Mouse (Mus musculus) adipocyte (in vitro differentiated cells): ENCODE measurements around the gene Grhpr.
"Not testable (repeated sequence)": the region's sequence is repeated elsewhere in the genome, so short reads cannot be mapped to it uniquely, and the experiment has no call there.

Source experiments
- DNase-seq: peaks from one replicate; pipeline ENCODE4 v3.0.0-alpha.2; 2016; ENCODE audit warnings: low spot score

Gene Grhpr

DNA sequence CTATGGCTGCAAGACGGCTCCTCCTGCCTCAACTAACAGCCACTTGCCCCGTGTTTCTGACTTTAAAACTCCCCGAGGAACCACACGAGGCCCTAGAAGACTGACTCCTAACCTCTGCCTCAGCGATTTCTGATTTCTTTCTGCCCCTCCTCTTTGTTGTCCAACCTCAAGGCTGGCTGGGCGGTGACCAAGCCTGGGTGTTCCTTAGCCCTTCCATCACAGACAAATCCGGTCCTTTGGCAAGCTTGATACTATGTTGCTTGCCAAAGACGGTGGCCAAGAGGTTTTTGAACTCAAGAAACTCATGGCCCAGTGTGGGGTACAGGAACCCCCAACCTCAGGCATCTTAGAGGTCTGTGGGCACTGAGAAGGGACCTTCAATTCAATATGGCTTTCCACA, 6.9 kb upstream of the Grhpr start:
- peak; percentile 87 for DNase-seq

DNA sequence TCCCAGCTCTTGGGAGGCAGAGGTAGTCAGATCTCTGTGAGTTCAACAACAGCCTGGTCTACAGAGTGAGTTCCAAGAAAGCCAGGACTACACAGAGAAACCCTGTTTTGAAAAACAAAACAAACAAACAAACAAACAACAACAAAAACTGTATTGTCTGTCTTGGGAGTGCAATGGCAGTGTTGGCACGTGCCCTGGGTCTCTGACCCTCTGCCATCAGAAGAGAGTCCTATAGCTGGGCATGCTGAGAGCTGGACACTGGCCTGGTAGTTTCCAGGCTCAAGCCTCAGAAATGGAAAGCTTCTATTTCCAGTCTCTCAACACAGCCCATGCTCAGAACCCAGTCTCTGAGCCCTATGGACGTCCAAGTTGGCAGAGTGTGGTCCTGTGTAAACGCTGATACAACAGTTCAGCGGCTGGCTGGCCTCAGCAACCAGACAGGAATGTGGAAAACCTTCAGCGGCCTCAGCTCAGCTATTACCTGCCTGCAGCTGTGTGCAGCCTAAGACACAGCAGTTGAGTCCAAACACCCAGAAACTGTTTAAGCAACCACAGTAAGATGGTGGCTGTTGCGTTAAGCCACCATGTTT, 5.1 kb upstream of the Grhpr start:
- DNase-seq, result no peak

DNA sequence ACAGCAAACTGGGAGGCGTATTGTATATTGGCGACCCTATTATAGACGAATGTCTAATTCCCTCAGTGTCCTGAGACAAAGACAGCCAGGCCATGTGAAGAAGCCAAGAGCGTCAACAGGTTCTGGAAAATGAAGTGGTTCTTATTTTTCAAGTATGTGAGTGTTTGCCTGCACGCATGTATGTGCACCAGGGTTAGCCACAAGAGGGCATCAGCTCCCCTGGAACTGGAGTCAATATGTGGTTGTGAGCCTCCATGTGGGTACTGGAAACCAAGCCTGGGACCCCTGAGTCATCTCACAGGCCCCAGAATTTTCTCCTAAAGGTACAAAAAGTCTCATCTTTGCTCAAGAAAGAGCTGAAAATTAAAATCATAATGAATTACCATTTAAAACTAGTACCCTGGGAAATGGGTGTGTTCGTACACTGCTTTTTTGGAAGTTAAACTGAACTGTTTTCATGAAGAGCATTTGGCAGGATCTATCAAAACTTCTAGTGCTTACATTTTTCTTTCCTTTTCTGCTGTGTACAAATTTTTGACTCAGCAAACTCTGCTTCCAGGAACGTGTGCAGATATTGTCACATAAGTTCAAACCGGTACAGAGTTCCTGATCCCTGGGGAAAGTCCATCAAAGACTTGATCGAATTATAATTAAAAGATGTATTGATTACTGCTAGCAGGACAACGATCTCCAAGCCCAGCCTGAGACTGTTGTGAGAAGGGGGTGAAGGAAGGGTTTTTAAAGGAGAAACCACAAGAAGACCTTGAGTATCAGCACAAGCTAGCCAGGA, 4.1 kb upstream of the Grhpr start:
- no peak for DNase-seq

DNA sequence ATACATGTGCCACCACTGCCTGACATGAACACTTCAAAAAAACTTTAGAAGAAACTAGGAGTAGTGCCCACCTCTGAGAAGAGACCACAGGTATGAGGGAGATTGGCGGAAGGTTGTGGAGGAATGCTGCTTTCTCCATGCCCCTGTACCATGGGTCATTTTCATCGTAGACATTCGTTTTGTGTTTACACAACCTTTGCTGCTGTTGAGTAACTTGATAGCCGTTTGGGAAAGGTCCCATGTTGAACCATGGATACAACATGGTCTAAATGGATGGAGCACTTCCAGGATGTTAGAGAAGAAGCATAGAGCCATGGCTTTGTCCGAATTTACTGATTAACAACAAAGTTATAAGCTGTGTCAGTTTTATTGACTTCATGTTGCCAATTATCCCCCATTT, 3.0 kb upstream of the Grhpr start:
- DNase-seq, result no peak

DNA sequence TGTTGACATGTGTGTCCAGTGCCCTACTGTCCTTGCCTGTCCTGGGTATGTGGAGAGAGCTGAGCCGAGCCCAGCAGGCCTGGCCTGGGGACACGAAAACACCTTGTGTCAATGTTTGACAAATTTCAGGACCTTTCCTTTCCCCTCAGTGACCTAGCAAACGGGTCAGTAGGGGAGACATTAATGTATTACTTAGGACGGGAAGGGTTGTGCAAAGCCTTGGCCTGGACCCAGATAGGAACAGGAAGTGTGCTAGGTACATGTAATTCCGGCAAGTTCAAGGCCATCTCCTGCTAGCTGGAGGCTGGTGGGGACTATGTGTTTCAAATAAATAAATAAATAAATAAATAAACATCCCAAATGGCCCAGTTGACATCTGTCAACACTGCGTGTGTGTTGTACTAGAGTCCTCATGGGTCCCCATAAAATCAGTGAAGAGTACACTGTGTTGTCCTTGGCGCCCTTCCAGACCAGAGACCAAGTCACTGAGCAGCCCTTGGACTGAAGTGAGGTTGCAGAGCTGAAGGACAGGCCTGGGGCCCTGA, 1.3 kb upstream of the Grhpr start:
- DNase-seq, result peak; percentile 60

DNA sequence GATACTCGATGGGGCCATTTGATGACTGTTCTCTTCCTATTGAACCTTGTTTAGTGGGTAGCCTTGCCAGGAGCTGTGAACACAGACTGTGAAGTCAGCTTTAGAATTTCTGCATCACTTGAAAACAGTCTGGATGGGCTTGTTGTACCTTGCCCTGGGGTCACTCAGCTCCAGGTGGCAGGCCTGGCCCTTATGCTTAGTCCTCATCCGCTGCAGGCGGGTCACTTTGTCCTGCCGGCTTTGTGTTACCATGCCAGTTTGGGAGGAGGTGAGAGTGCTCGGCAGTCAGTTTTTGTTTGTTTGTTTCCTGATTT, 736 bp downstream of the Grhpr start:
- peak; percentile 56 for DNase-seq

DNA sequence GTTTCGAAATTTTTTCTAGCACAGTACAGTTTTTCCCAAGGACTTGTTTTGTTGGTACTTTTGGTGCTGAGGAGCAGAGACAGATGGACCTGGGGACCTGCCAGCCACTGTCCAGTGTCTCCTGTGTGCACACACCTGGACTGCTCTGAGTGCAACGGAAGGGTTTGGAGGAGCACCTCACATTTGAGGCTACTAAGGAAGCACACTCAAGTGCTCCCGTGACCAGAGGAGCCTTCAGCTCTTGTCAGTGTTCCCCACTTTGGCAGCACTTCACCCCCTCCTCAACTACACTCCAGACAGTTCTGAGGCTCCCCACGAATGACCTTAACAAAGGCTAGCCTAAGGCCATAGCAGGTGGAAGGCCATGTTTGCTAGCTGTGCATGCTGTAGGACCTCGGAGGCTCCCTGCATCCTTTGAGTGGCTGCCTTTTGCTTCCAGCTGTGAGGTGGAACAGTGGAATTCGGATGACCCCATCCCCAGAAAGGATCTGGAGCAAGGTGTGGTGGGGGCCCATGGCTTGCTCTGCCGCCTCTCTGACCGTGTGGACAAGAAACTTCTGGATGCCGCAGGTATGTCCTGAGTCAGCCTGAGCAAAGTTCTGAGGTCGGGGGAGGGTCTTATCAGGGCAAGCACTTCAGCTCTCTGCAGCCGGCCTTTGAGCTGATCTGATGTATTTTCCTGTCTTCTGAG, 1.4 kb downstream of the Grhpr start:
- no peak for DNase-seq

DNA sequence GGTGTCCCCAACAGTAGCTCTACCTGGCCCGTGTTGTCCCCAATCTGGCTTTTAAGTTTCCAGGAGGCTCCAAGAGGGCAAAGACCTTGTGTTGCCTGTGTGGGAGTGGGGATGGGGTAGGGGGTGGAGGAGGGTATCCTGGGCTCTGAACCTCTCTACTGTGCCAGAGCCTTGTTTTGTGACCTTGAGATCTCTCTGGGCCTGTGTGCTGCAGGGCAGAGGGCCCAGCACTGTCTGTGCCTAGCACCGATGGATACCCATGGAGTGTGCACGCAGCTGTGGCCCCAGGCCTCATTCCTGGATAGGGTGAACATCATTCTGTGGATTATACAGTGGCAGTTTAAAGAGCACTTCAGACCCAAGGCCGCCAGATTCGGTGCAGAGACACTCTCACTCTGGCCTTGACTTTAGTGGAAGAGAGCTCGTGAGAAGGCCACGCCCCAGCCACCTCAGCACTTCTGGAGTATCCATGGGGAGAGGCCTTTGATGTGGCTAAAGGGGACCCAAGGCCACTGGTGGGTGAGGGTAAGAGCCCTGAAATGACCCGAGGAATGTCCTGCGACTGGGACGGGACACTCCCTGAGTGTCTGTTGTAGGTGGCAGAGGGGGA, 2.0 kb downstream of the Grhpr start:
- no peak for DNase-seq

DNA sequence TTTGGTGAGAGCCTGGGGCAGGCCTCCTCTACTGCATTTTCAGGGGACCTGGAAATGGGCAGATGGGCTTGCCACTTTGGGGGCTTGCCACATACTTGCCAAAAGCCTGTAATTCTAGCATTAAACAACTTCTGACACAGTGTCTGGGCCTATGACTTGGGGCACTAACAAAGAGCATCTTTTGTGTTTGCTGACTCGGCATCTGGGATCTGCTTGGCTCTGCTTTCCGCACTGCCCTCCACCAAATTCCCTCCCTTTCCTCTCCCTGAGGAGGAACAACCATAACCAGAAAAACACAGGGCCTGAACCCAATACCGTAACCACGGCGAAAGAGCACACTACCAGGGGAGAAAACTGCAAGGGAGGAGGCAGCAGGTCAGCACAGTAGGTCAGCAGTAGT, 9.4 kb downstream of the Grhpr start:
- DNase-seq, result no peak

DNA sequence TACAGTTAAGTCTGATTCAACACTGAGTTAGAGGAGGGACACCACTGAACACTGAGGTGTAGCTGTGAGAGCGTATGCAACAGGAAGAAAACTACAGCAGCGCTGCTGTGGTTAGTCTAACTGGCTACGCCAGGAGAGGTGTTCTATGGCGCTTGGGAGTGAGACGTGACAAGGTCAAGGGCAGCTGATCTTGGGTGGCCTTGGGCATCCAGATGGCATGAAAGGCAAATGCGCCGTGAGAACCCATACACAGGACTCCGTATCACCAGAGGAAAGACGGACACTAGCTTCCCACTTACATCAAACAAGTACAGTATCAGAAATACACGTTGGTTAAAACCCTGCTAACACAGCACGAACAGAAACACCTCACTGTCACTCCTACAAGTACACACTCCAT, 11.1 kb downstream of the Grhpr start:
- not testable (repeated sequence) for DNase-seq

DNA sequence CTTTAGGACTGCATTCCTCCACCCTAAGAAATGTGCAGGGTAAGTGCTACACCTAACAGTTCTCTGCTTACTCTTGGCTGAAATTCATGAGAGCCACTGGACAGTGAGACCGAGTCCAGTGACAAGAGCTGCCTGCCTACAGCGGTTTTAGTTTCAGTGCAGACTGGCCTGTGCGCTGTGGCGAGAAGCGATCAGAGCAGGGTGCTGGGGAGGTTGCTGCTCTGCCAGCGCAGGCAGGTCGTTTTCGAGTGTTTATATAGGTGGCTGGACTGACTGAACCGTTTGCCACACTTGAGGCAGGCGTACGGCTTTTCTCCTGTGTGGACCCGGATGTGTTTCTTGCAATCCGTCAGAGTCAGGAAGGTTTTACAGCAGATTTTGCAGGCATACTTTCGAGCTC, 12.0 kb downstream of the Grhpr start:
- DNase-seq, result not testable (repeated sequence)

DNA sequence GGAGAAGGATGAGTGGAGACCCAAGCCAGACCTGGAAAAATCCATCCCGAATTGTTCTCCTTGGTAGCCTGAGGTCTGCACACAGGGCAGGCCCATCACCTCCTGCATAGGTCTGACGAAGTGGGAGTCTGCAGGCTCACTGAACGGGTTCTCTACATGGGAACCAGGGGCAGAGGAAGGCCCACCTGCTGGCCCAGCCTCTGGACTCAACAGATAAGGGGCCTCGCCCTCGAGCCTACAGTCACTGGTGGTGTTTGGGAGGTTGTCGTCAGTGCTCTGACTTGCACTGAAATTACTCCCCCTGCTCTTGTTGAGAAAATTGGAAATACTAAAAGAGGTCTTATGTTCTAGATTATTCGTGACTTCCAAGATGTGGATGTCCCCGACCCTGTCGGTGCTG, 12.7 kb downstream of the Grhpr start:
- DNase-seq, result no peak

DNA sequence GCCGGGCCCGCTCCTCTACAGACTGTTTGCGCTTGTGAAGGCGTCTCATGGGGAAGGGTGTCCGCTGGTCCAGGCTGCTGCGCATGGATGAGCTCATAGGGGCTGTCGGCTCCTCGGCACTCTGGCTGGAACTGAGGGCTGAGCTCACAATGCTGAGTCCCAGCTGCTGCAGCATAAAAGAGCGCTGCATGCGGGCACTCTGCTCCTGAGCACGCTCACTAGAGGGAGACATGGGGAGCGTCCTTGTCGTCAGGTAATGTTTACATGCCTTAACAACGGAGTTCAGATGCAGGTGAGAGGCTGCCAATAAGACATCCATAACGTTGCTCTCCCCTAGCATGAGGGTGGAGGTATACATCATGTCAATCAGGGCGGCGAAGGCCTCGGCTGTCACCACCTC, 13.6 kb downstream of the Grhpr start:
- DNase-seq, result no peak

DNA sequence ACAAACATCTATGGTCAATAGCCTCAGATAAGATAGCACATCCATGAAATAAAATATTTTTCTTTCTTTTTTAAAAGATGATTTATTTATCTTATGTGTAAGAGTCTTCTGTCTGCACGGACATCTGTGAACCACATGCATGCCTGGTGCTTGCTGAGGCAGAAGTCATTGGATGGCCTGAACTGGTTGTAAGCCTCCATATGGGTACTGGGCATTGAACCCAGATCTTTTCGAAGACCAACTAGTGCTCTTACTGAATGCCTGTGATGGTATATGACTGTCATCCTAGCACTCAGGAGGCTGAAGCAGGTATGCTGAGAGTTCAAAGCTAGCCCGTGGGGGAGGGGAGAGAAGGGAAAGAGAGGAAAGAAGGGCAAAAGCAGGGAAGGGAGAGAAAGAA, 16.9 kb downstream of the Grhpr start:
- DNase-seq, result no peak

DNA sequence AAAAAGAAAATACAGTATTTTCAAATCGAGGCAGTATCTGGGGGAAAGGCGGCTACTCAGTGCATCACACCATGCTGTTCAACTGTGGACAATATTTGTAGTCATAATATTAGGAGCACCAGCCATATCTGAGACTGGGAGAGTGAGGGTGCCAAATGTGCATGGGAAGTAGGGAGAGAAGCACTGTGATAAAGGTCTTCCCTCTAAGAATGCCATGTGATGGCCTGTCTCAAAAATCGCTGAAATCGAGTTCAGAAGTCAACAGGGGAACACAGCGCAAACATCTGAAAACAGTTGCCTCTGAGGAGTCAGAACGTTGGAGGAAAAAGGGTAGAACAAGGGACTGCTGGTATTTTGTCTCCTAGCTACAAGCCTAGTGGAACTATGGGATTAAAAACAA, 18.8 kb downstream of the Grhpr start:
- peak; percentile 94 for DNase-seq

DNA sequence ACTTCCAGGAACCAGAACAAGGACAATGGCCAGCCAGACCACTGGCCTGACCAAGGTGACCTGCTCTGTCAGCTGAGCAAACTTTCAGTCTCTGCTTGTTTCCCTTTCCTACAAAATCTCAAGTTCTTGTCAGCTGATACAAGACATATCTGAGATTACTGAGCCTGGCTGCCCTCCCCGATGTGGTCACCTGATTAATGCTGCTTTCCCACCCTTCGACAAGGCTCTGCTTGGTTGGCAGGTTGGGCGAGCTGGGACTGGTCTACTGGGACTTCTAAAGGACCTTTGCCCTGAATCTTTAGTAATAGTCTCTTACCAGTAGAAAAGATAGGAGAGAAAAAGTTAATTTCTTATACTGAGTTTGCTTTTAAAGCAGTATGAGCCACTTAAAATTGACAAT, 24.3 kb downstream of the Grhpr start:
- peak; percentile 72 for DNase-seq

DNA sequence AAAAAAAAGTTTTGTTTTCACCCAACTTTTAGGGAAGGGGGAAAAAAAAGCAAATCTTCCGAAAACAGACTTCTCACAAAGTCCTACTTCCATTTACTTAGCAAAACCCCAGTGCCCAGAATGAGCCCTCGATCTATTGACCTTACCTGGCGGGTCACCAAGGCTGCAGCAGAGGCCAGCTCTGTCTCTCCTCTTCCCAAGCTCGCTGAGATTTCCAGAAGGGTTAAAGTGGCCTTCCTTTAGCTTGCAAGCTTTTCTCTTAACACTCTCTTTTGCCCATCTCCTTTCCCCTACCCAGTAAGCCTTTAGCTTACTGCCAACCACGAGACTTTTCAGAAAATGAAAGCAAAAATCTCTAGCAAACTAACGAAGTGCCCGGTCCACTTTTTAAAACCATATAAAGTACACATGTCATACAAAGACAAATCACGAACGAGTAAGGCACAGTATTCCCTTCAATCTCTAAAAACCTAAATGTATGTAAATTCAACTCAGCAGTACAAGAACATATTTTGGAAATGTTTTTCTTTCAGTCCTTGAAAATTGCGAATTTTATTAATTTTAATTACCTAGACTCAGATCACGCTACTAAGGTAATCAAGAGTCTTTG, 29.7 kb downstream of the Grhpr start:
- DNase-seq, result peak; percentile 75

DNA sequence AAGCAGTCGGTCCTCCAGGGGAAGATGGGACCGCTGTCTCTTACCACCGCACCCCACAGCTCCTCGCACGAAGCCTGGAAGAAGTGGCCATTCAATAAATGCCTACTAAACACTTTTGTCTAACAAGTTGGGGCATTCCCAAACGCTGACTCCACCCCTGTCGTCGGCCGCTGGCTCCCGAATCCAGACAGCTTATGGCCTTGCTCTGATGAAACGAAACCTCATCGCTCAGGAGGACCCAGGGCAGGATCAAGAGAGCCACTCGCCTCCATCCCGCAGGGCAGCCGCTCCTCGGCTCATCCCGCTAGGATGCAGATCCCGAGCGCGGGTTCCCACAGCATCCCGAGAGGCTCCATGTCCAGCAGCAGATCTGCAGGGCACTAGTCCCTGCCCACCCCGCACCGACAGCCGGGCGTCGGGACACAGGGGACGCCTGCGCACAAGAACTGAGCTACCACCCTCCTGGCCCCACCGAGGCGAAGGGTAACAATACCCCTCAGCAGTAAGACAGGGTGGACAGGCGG, 30.4 kb downstream of the Grhpr start:
- peak; percentile 88 for DNase-seq

DNA sequence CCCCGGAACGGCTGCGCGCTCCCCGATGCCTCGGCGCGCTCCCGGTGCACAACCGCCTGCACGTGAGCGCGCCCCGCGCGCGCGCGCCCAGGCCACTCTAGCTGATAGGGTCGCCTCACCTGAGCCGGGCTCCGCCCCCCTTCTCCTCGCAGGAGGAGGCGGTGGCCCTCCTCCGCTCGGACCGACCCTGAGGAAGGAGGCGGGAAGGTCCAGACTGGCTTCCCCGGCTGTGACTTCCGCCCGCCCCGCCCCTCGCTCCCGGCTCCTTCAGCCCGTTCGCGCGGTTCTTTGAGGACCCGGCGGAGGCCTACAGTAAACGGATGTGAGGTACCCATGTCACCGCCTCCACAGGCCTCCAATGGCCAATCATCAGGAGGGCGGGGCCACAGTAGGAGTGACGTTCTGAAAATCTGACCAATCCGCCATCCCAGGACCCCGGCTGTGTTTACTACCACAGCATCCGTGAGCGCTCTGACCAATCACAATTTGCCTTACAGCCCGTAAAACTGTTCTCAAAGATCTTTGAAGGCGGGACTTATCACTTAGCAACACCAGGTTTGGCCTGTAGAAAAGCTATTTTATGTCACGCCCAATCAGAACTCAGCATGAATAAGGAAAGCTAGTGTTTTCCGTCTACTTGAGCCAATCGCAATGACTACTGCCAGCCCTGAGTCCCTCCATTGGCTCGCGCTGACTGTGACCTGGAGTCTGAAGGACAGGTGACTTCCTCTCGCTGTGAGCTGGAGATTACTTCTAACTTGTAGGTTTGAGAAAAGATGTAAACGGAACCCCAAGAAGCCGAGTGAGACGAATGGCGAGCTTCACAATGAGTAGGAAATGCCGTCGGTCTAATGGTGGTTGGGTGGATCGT, 31.1 kb downstream of the Grhpr start, which contains the start of gene Zbtb5:
TSS of gene Zbtb5 (minus strand) at position 308 of the 871 bp plus-strand sequence.
- DNase-seq, result peak; percentile 100

DNA sequence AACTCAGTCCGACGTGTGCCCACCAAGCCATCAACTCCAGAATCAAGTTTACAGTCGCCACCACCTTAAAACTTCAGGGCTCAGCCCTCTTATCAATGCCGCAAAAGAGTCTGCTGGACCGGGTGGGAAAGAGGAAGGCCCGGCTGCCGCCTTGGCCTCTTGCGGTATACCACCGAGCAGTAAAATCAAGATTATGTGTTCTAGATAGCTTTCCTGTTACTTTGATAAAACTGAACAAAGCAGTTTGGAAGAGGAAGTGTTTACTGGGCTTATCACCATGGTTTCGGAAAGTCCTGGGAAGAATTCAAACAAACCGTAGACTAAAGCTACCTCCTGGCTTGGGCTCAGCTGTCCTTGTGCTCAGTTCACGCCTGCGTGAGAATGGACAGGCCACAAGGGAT, 31.8 kb downstream of the Grhpr start:
- no peak for DNase-seq

DNA sequence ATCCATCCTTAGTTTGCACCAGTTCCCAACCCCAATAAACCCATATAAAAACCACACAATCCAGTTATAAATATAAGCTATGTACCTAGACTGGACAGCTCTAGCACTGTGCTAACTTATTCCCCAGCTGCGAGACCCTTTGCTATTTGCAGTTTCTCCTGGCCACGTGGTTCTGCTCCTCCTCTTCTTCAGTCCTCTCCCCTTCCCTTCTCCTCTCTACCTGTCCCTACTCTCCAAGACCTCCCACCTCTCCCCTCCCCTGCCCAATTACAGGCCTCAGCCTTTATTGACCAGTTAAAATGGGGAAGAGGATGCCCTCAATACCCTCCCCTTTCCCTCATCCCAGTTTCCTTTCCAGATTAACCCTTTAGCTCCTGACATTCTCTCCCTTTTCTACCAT, 32.3 kb downstream of the Grhpr start:
- DNase-seq, result no peak
